Mouse (Mus musculus) stomach, embryonic 14.5 days (tissue): Measurements from ENCODE around the gene Ptcd1. TPM values are rescaled to one million over a fixed set of nuclear protein-coding genes. Genes with fewer than 3 reads are reported as not detected.
A peak's percentile ranks its signal among the peaks of the same experiment; 100 is the strongest.

ENCODE experiments used
- ATAC-seq: fragments of 200-750 bp; cut with Nextera tagmentation; 2 replicates; pipeline ENCODE4 v1.8.0; 2017; ENCODE audit warnings: low read depth, moderate TSS enrichment; ENCODE audit not compliant: insufficient number of reproducible peaks, insufficient read depth, low FRiP score
- H3K27ac ChIP-seq: fragments of 300-500 bp; sonication (generic); 2 replicates; pipeline ENCODE4 v1.5.1; 2014; ENCODE audit warnings: mild to moderate bottlenecking, low read length, moderate library complexity, mixed read lengths
- H3K27me3 ChIP-seq: fragments of 300-500 bp; sonication (generic); 2 replicates; pipeline ENCODE4 v1.6.1; 2014; ENCODE audit warnings: low read length, control low read depth, mixed read lengths; ENCODE audit not compliant: control insufficient read depth, insufficient read depth
- H3K36me3 ChIP-seq: fragments of 300-500 bp; sonication (generic); 2 replicates; pipeline ENCODE4 v1.6.1; 2014; ENCODE audit warnings: mild to moderate bottlenecking, control low read depth, low read length, moderate library complexity, mixed read lengths; ENCODE audit not compliant: control insufficient read depth, insufficient read depth
- H3K4me1 ChIP-seq: fragments of 300-500 bp; sonication (generic); 2 replicates; pipeline ENCODE4 v1.6.1; 2014; ENCODE audit warnings: low read length, control low read depth, mixed read lengths; ENCODE audit not compliant: control insufficient read depth, insufficient read depth
- H3K4me2 ChIP-seq: fragments of 300-500 bp; sonication (generic); replicated peaks from 2 replicates; pipeline ENCODE4 v1.6.1; 2014; ENCODE audit warnings: low read depth, low read length, control low read depth
- H3K4me3 ChIP-seq: fragments of 300-500 bp; sonication (generic); 2 replicates; pipeline ENCODE4 v1.5.1; 2014; ENCODE audit warnings: low read depth, low read length, control low read depth
- H3K9ac ChIP-seq: fragments of 300-500 bp; sonication (generic); replicated peaks from 2 replicates; pipeline ENCODE4 v1.6.1; 2014; ENCODE audit warnings: low read depth, mild to moderate bottlenecking, control low read depth, low read length, moderate library complexity, mixed read lengths
- H3K9me3 ChIP-seq: fragments of 300-500 bp; sonication (generic); 2 replicates; pipeline ENCODE4 v1.6.1; 2016; ENCODE audit warnings: low read depth, low read length, control low read depth; ENCODE audit not compliant: control insufficient read depth
- WGBS: fragments of 180-500 bp; shearing (Covaris S2); extraction: QIAGEN DNeasy Blood & Tissue Kit; methylation state at CpG from one replicate; pipeline ENCODE4 v1.1.7; 2014; 5-methylcytosine and 5-hydroxymethylcytosine counted together
- polyA plus RNA-seq: library from polyadenylated mRNA; unstranded; fragments of >200 nt; fragmentation: Nextera tagmentation; extraction: Ambion mirVana; gene quantifications from 2 replicates; pipeline ENCODE4 v1.2.1, GENCODE M21; 2014

The Ptcd1 gene
- polyA plus RNA-seq, 1 experiment from 2014 or later, result 11.4 TPM

GRCm38 (mm10) chr5:145116316-145116715 is 50.6 kb downstream of the Ptcd1 start:
- ATAC-seq, result no peak
- Histone ChIP-seq H3K36me3 (no peaks in the 10 kb centered on the region), H3K9ac (no peak overlapping the region), H3K4me3 (no peak overlapping the region), H3K4me1 (0 out of 2 replicates have a peak, but pooled peaks cover 2% of the 10 kb centered on the region), H3K27ac (peak overlapping the region; percentile 52; the same call in 1 of the 2 replicates), H3K27me3 (no peaks in the 10 kb centered on the region), H3K4me2 (peak overlapping the region; percentile 23; the same call in 1 of the 2 replicates), H3K9me3 (no peaks in the 10 kb centered on the region)
- 26% methylated on average over 4 of the region's 4 CpGs for WGBS

GRCm38 (mm10) chr5:145115736-145116135 is 51.2 kb downstream of the Ptcd1 start:
- Histone ChIP-seq H3K27me3 (no peaks in the 10 kb centered on the region), H3K4me1 (0 out of 2 replicates have a peak, but pooled peaks cover 2% of the 10 kb centered on the region), H3K4me3 (no peak overlapping the region), H3K36me3 (no peaks in the 10 kb centered on the region), H3K9me3 (no peaks in the 10 kb centered on the region), H3K27ac (peak overlapping the region; percentile 48; the same call in 1 of the 2 replicates), H3K9ac (no peak overlapping the region), H3K4me2 (peak overlapping the region; percentile 78; the same call in 1 of the 2 replicates)
- WGBS, result 92% methylated on average over 5 of the region's 5 CpGs
- no peak for ATAC-seq

GRCm38 (mm10) chr5:145114606-145115473 is 52.1 kb downstream of the Ptcd1 start:
- Histone ChIP-seq H3K9me3 (no peaks in the 10 kb centered on the region), H3K4me3 (peak overlapping the region; percentile 74), H3K36me3 (peaks cover 9% of the 10 kb centered on the region), H3K4me2 (peak overlapping the region; percentile 78), H3K27me3 (no peaks in the 10 kb centered on the region), H3K4me1 (0 out of 2 replicates have a peak, but pooled peaks cover 2% of the 10 kb centered on the region), H3K27ac (peak overlapping the region; percentile 27; the same call in 1 of the 2 replicates), H3K9ac (peak overlapping the region; percentile 67)
- ATAC-seq, result peak; percentile 40; the same call in 1 of the 2 replicates
- WGBS, result 14% methylated on average over 40 of the region's 40 CpGs

- 0 out of 2 replicates have a peak, but pooled peaks cover 2% of the 10 kb centered on the region for H3K4me1 ChIP-seq
- ATAC-seq, result peak; percentile 76
- peak within 1 kb of the TSS; percentile 74 for H3K4me3 ChIP-seq
- no peaks in the 10 kb centered on the region for H3K9me3 ChIP-seq
- H3K36me3 ChIP-seq, result peaks cover 16% of the 10 kb centered on the region
- WGBS, result 1% methylated on average over 53 of the region's 53 CpGs
- H3K4me2 ChIP-seq, result peak within 1 kb of the TSS; percentile 78
- peak within 1 kb of the TSS; percentile 67 for H3K9ac ChIP-seq
- no peaks in the 10 kb centered on the region for H3K27me3 ChIP-seq
- H3K27ac ChIP-seq, result peak within 1 kb of the TSS; percentile 27; the same call in 1 of the 2 replicates
Measured at GRCm38 (mm10) chr5:145114071-145114605, 52.8 kb downstream of the Ptcd1 start, which contains the start of gene Arpc1b. TSS of gene Arpc1b (plus strand) at chr5:145114215.

- Histone ChIP-seq H3K4me1 (0 out of 2 replicates have a peak, but pooled peaks cover 2% of the 10 kb centered on the region), H3K9ac (0 out of 2 replicates have a peak overlapping the region, but pooled peaks have one; percentile 67), H3K36me3 (peaks cover 21% of the 10 kb centered on the region), H3K27me3 (no peaks in the 10 kb centered on the region), H3K27ac (peak overlapping the region; percentile 27; the same call in 1 of the 2 replicates), H3K4me2 (peak overlapping the region; percentile 78), H3K9me3 (no peaks in the 10 kb centered on the region), H3K4me3 (peak overlapping the region; percentile 74)
- 26% methylated on average over 2 of the region's 2 CpGs for WGBS
- no peak for ATAC-seq
Measured at GRCm38 (mm10) chr5:145113416-145113815, 53.5 kb downstream of the Ptcd1 start.

GRCm38 (mm10) chr5:145112566-145112965 is 54.3 kb downstream of the Ptcd1 start:
- ATAC-seq, result no peak
- 82% methylated on average over 8 of the region's 8 CpGs for WGBS
- peaks cover 27% of the 10 kb centered on the region for H3K36me3 ChIP-seq
- H3K9me3 ChIP-seq, result no peaks in the 10 kb centered on the region
- H3K27me3 ChIP-seq, result no peaks in the 10 kb centered on the region
- H3K9ac ChIP-seq, result no peak overlapping the region
- 0 out of 2 replicates have a peak, but pooled peaks cover 2% of the 10 kb centered on the region for H3K4me1 ChIP-seq
- no peak overlapping the region for H3K4me3 ChIP-seq
- H3K4me2 ChIP-seq, result no peak overlapping the region
- no peak overlapping the region for H3K27ac ChIP-seq

GRCm38 (mm10) chr5:145110401-145110800 is 56.5 kb downstream of the Ptcd1 start:
- Histone ChIP-seq H3K4me3 (no peak overlapping the region), H3K9me3 (no peaks in the 10 kb centered on the region), H3K27me3 (no peaks in the 10 kb centered on the region), H3K27ac (no peak overlapping the region), H3K9ac (no peak overlapping the region), H3K4me2 (no peak overlapping the region), H3K36me3 (peaks cover 43% of the 10 kb centered on the region), H3K4me1 (0 out of 2 replicates have a peak, but pooled peaks cover 2% of the 10 kb centered on the region)
- no peak for ATAC-seq
- WGBS, result 78% methylated on average over 6 of the region's 6 CpGs

GRCm38 (mm10) chr5:145105694-145106275 is 61.1 kb downstream of the Ptcd1 start:
- H3K9ac ChIP-seq, result no peak overlapping the region
- no peak overlapping the region for H3K27ac ChIP-seq
- no peaks in the 10 kb centered on the region for H3K27me3 ChIP-seq
- peaks cover 81% of the 10 kb centered on the region for H3K36me3 ChIP-seq
- WGBS, result 81% methylated on average over 9 of the region's 9 CpGs
- ATAC-seq, result no peak
- no peak overlapping the region for H3K4me3 ChIP-seq
- H3K4me2 ChIP-seq, result no peak overlapping the region
- H3K9me3 ChIP-seq, result no peaks in the 10 kb centered on the region
- no peaks in the 10 kb centered on the region for H3K4me1 ChIP-seq
